Mouse (Mus musculus) forebrain, embryonic 16.5 days (tissue): ENCODE measurements around the gene Ccdc96. TPM values are rescaled to one million over a fixed set of nuclear protein-coding genes. Genes with fewer than 3 reads are reported as not detected.
A peak's percentile ranks its signal among the peaks of the same experiment; 100 is the strongest.

ENCODE experiments used
- ATAC-seq: fragments of 200-750 bp; cut with Nextera tagmentation; 2 replicates; pipeline ENCODE4 v1.8.0; 2017; ENCODE audit warnings: mild to moderate bottlenecking, moderate library complexity
- H3K27ac ChIP-seq: fragments of 300-500 bp; sonication (generic); 2 replicates; pipeline ENCODE4 v1.5.1; 2014; ENCODE audit warnings: low read length, control low read depth
- H3K27me3 ChIP-seq: fragments of 300-500 bp; sonication (generic); replicated peaks from 2 replicates; pipeline ENCODE4 v1.6.1; 2014; ENCODE audit warnings: low read length; ENCODE audit not compliant: control insufficient read depth, insufficient read depth
- H3K36me3 ChIP-seq: fragments of 300-500 bp; sonication (generic); 2 replicates; pipeline ENCODE4 v1.6.1; 2014; ENCODE audit not compliant: control insufficient read depth, insufficient read depth
- H3K4me1 ChIP-seq: fragments of 300-500 bp; sonication (generic); replicated peaks from 2 replicates; pipeline ENCODE4 v1.6.1; 2014; ENCODE audit warnings: low read length; ENCODE audit not compliant: control insufficient read depth, insufficient read depth
- H3K4me2 ChIP-seq: fragments of 300-500 bp; sonication (generic); 2 replicates; pipeline ENCODE4 v1.6.1; 2014; ENCODE audit warnings: mild to moderate bottlenecking, low read length, control low read depth
- H3K4me3 ChIP-seq: fragments of 300-500 bp; sonication (generic); replicated peaks from 2 replicates; pipeline ENCODE4 v1.5.1; 2014; ENCODE audit warnings: mild to moderate bottlenecking, low read length, control low read depth
- H3K9ac ChIP-seq: fragments of 300-500 bp; sonication (generic); replicated peaks from 2 replicates; pipeline ENCODE4 v1.6.1; 2014; ENCODE audit warnings: low read depth, low read length, control low read depth
- H3K9me3 ChIP-seq: fragments of 300-500 bp; sonication (generic); 2 replicates; pipeline ENCODE4 v1.6.1; 2016; ENCODE audit warnings: low read length; ENCODE audit not compliant: control insufficient read depth
- WGBS: fragments of 180-500 bp; shearing (Covaris S2); extraction: QIAGEN DNeasy Blood & Tissue Kit; methylation state at CpG from one replicate; pipeline ENCODE4 v1.1.7; 2014; 5-methylcytosine and 5-hydroxymethylcytosine counted together
- polyA plus RNA-seq: library from polyadenylated mRNA; unstranded; fragments of >200 nt; fragmentation: Nextera tagmentation; extraction: Ambion mirVana; gene quantifications from 2 replicates; pipeline ENCODE4 v1.2.1, GENCODE M21; 2015

The Ccdc96 gene
- polyA plus RNA-seq, 1 experiment from 2014 or later = 3.0 TPM

DNA sequence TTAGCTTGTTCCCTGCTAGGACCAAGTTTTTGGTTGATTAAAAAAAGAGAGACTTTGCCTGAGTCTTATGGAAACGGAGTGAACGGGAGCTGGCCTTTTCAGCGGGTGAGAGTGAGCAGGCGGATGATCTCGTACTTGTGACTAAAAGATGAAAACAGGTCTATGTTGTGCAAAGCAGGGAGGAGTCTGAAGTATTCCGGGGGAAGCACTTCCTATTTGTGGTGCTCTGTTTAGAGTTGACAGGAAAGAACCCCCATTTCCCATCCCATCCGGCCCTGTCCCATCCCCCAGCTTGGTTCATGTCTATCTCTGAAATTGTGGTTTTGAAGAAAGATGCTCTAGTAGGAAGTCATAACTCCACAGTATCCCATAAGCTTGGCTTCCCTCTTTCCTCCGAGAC is 18.5 kb upstream of the Ccdc96 start:
- no peak for ATAC-seq

DNA sequence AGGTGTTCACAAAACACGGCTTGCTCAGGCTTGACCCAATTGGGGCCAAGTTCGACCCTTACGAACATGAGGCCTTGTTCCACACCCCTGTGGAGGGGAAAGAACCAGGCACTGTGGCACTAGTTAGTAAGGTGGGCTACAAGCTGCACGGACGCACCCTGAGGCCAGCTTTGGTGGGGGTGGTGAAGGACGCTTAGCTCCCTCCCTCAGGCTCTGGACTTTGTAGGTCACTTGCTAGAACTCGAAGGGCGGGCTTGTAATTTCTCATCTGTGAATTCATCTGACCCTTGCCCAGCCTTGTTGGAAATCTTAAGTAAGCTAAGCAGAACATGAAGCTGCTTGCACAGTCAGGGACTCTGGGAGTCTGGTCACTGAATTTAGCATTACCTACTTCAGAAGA is 13.2 kb upstream of the Ccdc96 start:
- ATAC-seq = no peak
- no peaks in the 10 kb centered on the region for H3K9me3 ChIP-seq
- no peak overlapping the region for H3K9ac ChIP-seq
- no peak overlapping the region for H3K27ac ChIP-seq
- 93% methylated on average over 8 of the region's 8 CpGs for WGBS
- no peaks in the 10 kb centered on the region for H3K27me3 ChIP-seq
- peaks cover under 1% of the 10 kb centered on the region; the same call in 1 of the 2 replicates for H3K4me1 ChIP-seq
- H3K4me3 ChIP-seq = no peak overlapping the region
- H3K4me2 ChIP-seq = no peak overlapping the region
- peaks cover 26% of the 10 kb centered on the region for H3K36me3 ChIP-seq

More for the DNA sequence above, 18.5 kb upstream of the Ccdc96 start:
- Histone ChIP-seq H3K4me2 (peak overlapping the region; percentile 79), H3K4me1 (peaks cover 13% of the 10 kb centered on the region), H3K9me3 (no peaks in the 10 kb centered on the region), H3K27me3 (no peaks in the 10 kb centered on the region), H3K27ac (no peak overlapping the region), H3K36me3 (peaks cover 10% of the 10 kb centered on the region), H3K4me3 (peak overlapping the region; percentile 73), H3K9ac (peak overlapping the region; percentile 74)
- WGBS = 28% methylated on average over 8 of the region's 8 CpGs

GRCm38 (mm10) chr5:36472876-36473655 is 11.3 kb upstream of the Ccdc96 start:
- WGBS = 87% methylated on average over 4 of the region's 4 CpGs
- no peak for ATAC-seq
- Histone ChIP-seq H3K4me3 (no peak overlapping the region), H3K9ac (no peak overlapping the region), H3K36me3 (peaks cover 26% of the 10 kb centered on the region), H3K27ac (no peak overlapping the region), H3K9me3 (no peaks in the 10 kb centered on the region), H3K4me1 (no peaks in the 10 kb centered on the region), H3K4me2 (no peak overlapping the region), H3K27me3 (no peaks in the 10 kb centered on the region)

DNA sequence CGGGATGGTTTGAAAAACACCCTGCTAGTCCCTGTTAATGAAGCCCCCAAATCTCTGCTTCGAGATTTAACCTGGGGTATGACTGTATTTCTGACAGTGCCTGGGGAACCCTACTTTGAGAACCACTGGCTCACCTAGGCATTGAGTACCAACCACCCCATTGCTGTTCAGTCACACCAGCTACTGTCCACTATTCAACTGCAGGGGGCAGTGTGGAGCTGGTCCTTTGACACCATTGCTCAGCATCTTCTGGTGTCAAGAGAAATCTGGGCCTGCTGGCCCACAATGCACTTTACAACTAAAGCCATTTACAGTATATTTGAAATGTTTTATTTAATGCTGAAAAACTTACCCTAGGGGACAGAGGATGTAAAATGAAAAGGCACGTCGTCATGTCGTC is 10.1 kb upstream of the Ccdc96 start:
- H3K4me2 ChIP-seq = no peak overlapping the region

DNA sequence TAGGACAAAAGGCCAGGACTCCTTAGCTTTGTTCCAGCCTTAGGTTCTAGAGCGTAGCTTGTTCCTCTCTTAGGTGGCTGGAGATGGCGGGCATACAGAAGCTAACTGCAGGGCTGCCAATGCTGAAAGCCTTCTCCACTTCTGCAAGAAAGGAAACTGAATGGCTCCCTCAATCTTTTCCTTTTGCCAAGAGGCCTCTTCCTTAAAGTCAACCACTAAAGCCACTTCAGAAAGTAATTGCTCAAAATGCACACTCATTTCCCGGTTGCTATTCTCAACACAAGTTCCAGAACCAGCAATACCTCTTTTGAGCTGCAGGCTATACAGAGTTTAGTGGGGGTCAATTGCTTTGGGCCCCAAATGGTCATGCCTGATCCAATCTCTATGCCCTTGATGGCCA is 6.9 kb upstream of the Ccdc96 start:
- H3K36me3 ChIP-seq = peaks cover 7% of the 10 kb centered on the region; the same call in 1 of the 2 replicates
- no peak overlapping the region for H3K27ac ChIP-seq
- no peak overlapping the region for H3K4me2 ChIP-seq
- H3K27me3 ChIP-seq = no peaks in the 10 kb centered on the region
- peaks cover 16% of the 10 kb centered on the region for H3K4me1 ChIP-seq
- no peaks in the 10 kb centered on the region for H3K9me3 ChIP-seq
- 88% methylated on average over 3 of the region's 3 CpGs for WGBS
- no peak overlapping the region for H3K4me3 ChIP-seq
- ATAC-seq = no peak
- H3K9ac ChIP-seq = no peak overlapping the region

More for the DNA sequence above, 10.1 kb upstream of the Ccdc96 start:
- no peaks in the 10 kb centered on the region for H3K4me1 ChIP-seq
- H3K36me3 ChIP-seq = peaks cover 26% of the 10 kb centered on the region
- H3K27ac ChIP-seq = no peak overlapping the region
- WGBS = 82% methylated on average over 5 of the region's 5 CpGs
- no peak for ATAC-seq
- no peaks in the 10 kb centered on the region for H3K9me3 ChIP-seq
- H3K9ac ChIP-seq = no peak overlapping the region
- H3K4me3 ChIP-seq = no peak overlapping the region
- no peaks in the 10 kb centered on the region for H3K27me3 ChIP-seq

DNA sequence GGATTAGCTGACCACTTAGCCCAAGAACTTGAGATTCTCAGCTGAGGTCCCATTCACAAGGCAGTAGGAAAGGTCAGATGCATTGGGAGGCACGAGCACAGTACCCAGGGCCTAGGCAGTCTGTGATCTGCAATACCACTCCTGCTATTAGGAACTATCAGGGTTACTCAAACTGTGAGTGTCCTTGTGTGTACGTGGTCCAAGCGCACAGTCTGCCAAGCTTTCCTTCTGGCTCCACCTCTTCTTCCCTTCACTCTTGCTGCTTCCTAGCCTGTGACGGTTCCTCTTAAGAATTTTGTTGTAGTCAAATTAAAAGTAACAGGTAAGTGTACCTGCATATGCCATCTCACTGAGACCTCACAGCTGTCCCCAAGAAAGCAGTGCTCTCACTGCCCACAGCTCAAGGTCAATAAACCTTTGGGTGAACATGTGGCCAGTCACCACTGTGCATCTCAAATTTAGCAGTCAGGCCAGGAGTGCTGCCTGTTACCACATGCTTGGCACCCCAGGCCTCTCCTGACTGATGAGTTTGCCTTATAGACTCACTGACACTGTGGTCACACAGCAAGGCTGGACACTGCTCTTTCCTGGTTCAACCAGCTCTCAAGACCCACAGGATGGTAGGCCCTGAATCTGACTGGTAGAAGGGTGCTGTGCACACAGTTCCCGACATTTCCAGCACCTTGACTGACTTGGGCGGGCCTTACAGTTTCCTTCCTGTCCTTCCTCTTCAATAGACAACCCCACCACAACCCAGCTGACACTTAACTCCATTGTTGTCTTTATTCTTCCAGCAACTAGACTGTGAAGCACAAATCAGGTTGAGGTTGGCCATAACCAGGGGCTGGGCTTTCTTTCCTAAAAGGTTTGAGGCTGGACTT is 5.6 kb upstream of the Ccdc96 start:
- 90% methylated on average over 6 of the region's 6 CpGs for WGBS
- H3K9ac ChIP-seq = no peak overlapping the region
- no peaks in the 10 kb centered on the region for H3K27me3 ChIP-seq

DNA sequence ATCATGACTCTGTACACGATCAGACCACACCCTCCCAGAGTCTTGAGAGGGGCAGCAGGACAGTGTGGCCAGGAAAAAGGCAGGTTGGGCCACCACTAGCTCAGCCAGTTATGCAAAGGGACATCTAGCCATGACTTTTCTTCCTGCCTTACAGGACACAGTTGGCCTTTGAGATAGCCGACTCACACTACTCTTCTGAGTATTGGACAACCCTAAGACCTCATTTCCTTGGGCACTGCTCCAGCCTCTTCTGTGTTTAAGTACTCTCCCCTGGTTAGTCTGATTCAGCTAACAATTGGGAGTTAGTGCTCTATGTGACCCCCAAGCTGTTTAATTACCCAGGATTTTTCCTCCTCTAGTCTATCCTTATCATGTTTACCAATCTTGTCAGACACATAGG is 4.7 kb upstream of the Ccdc96 start:
- WGBS = 79% methylated on average over 2 of the region's 2 CpGs
- Histone ChIP-seq H3K4me2 (no peak overlapping the region), H3K36me3 (no peaks in the 10 kb centered on the region), H3K9ac (no peak overlapping the region), H3K4me1 (peaks cover 25% of the 10 kb centered on the region), H3K4me3 (no peak overlapping the region), H3K27ac (no peak overlapping the region), H3K9me3 (no peaks in the 10 kb centered on the region), H3K27me3 (no peaks in the 10 kb centered on the region)
- no peak for ATAC-seq

More for the DNA sequence above, 5.6 kb upstream of the Ccdc96 start:
- Histone ChIP-seq H3K4me1 (peaks cover 24% of the 10 kb centered on the region), H3K4me2 (no peak overlapping the region), H3K4me3 (no peak overlapping the region), H3K27ac (no peak overlapping the region), H3K36me3 (no peaks in the 10 kb centered on the region), H3K9me3 (no peaks in the 10 kb centered on the region)
- no peak for ATAC-seq

DNA sequence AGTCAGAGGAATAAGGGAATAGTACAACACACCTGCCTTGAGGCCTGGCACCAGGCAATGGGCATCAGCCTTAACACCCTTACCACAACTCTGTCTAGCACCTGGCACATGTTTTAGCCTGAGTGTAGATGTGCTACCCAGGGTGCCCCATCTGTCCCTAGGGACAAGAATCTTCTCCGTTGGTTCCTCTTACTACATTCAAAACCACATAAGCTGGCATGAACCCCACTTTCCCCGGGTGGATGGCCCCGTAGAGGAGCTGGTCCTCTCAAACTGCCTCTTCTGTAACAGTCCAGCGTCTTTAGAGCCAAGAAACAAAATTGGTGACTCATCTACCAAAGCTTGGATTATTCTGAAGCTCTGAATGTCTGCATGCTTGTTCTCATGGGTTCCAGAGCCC is 4.0 kb upstream of the Ccdc96 start:
- H3K27ac ChIP-seq = no peak overlapping the region
- no peak overlapping the region for H3K4me2 ChIP-seq
- no peaks in the 10 kb centered on the region for H3K9me3 ChIP-seq
- H3K9ac ChIP-seq = no peak overlapping the region
- ATAC-seq = no peak
- H3K4me1 ChIP-seq = peaks cover 32% of the 10 kb centered on the region
- WGBS = 95% methylated on average over 4 of the region's 4 CpGs
- no peaks in the 10 kb centered on the region for H3K27me3 ChIP-seq
- no peak overlapping the region for H3K4me3 ChIP-seq
- no peaks in the 10 kb centered on the region for H3K36me3 ChIP-seq

DNA sequence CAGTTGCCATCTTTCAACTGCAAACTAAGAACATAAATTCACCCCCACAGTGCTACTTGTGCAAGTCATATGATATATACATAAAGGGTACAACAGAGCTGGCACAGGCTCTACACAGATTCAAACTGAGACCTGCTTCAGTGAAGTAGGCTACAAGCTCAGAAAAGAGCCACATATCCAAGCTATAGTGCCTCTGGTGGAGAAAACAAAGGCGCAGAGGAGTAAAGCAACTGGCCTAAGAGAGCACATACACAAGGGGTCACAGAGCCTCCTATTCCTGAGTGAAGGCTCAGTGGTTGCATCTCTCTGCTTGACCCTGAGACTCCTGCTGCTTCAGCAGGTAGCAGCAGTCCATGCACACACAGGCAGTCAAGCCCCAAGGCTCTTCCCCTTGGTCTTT is 3.3 kb upstream of the Ccdc96 start:
- ATAC-seq = no peak
- peaks cover 32% of the 10 kb centered on the region for H3K4me1 ChIP-seq
- H3K4me3 ChIP-seq = no peak overlapping the region
- no peak overlapping the region for H3K27ac ChIP-seq
- H3K9ac ChIP-seq = no peak overlapping the region
- 78% methylated on average over 1 of the region's 1 CpGs for WGBS
- no peaks in the 10 kb centered on the region for H3K9me3 ChIP-seq
- no peaks in the 10 kb centered on the region for H3K36me3 ChIP-seq
- H3K4me2 ChIP-seq = no peak overlapping the region
- H3K27me3 ChIP-seq = no peaks in the 10 kb centered on the region
